Mouse (Mus musculus) right cerebral cortex, adult 18-20 months (tissue): Measurements from ENCODE around the gene Tcte1.

Source experiments
- DNase-seq: peaks from one replicate; pipeline ENCODE4 v3.0.0; 2022; ENCODE audit warnings: mixed read lengths

Gene Tcte1

GRCm38 (mm10) chr17:45515204-45515726 lies 8.0 kb upstream of the Tcte1 start:
- DNase-seq = no peak

GRCm38 (mm10) chr17:45515806-45516205 lies 7.4 kb upstream of the Tcte1 start:
- DNase-seq = no peak

- peak; percentile 78 for DNase-seq
Measured at GRCm38 (mm10) chr17:45516488-45516887, 6.7 kb upstream of the Tcte1 start.

- no peak for DNase-seq
Measured at GRCm38 (mm10) chr17:45517135-45517534, 6.1 kb upstream of the Tcte1 start.

- no peak for DNase-seq
Measured at GRCm38 (mm10) chr17:45517549-45518215, 5.6 kb upstream of the Tcte1 start.

DNA sequence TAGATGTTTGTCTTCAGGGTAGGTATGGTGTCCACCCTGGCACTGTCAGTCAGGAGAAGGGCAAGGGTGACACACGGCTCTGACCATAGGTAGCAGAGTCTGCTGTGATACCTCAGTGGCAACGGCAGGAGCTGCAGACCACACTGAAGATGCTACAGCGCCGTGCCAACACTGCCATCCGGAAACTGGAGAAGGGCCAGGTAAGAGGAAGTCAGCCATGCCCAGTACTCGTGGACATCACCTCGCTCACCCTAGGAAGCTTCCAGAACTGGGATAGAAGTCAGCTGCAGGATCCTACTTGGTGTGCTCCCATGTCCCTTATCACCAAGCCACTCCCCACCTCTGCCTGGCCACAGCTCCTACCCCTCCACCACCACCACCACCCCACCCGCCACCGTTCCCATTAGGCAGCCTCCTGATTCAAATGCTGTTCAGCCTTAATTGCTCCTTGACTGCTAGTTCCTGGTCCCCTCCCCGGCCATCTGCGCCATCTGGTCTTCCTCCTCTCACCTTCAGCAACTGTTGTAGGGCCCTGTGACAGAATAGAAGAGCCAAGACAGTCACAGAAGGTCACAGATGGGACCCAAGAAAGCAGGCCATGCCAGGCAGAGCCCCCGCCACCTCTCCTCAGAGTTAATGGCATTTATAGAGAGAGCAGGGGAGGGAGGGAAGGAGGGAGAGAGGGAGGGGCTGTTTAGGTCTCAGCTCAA lies 4.3 kb upstream of the Tcte1 start:
- no peak for DNase-seq

- DNase-seq = no peak
Measured at GRCm38 (mm10) chr17:45520136-45520535, 3.1 kb upstream of the Tcte1 start.

GRCm38 (mm10) chr17:45524961-45525360 lies 1.7 kb downstream of the Tcte1 start:
- no peak for DNase-seq

- no peak for DNase-seq
Measured at GRCm38 (mm10) chr17:45526571-45526970, 3.3 kb downstream of the Tcte1 start.

DNA sequence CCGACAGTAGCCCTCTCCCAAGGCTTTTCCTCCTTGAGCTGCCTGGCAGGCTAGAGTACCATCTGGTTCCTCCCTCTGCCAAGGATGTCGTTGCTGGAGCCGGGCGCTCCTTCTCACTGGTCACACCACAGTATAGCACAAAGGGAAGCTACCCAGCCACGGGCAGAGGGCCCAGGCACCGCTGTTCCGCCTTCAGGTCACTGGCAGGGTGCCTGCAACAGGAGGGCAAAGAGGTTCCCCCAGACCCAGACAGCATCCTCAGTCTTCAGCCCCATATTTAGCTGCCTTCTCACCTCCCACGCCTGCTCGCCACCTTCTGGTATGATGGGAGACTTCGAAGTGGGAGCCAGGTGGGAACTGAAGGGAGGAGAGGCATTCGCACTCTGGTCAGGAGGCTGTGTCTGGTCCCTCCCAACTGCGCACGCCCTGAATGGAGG lies 7.1 kb downstream of the Tcte1 start:
- DNase-seq = peak; percentile 86

DNA sequence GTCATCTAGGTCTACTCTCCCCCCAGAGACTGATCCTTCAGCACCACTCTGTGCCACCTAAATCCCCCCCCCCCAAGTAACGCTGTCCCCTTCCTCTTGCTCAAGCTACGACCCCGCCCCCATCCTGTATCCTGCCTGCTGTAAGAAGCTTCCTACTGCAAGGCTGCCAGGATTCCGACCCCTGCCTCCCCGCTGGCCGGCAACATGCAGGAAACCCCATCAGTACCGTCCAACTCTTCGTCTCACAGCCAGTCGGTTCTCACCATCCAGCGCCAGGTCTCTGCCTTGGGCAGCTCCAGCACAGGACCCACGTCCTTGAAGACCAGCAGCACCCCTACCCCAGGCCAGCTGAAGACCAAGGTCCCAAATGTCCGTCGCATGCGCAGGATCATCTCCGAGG lies 9.7 kb downstream of the Tcte1 start:
- DNase-seq = no peak

DNA sequence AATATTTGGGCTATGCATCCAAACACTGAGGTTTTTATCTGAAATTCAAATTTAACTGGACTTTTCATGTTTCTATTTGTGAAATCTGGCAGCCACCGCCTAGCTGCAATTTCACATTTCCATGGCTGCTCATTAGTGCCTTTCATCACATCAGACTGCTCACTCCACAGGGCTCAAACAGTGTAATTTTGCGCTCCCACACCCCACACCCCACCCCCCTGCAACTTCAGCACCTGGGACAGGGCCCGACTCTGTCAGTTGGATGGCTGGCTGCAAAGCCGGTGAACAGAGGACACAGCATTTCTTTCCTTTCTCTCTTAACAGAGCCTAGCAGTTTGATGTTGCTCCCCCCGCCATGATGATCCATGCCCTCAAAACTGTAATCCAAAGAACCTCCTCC lies 13.0 kb downstream of the Tcte1 start:
- no peak for DNase-seq

DNA sequence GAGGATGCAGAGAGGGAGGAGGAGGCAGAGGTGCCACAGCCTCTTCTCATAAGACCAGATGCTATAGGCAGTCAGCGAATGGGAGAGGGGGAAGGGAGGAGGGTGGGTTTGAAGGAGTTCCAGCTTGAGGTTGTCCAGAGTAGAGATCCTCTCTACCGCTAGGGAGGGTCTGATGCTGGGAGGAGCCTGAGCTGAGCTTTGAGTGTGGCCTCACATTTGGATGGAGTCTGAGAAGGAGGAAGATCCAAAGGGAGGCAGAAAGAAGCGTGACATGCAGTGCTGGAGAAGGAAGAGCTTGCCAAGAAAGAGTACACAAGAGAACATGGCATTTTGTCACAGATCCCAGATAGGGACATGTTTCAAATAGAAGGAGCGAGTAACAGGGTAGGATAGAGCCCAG lies 15.2 kb downstream of the Tcte1 start:
- DNase-seq = peak; percentile 45

DNA sequence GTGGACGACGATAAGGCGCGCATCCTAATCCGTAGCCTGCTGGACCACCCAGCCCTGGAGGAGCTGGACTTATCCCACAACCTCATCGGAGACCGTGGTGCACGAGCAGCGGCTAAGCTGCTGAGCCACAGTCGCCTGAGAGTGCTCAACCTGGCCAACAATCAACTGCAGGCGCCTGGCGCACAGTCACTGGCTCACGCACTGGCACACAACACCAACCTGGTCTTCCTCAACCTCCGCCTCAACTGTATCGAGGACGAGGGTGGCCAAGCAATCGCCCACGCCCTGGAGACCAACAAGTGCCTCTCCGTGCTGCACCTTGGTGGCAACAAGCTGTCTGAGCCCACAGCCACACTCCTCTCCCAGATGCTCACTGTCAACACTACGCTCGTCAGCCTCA lies 16.4 kb downstream of the Tcte1 start:
- peak; percentile 60 for DNase-seq

DNA sequence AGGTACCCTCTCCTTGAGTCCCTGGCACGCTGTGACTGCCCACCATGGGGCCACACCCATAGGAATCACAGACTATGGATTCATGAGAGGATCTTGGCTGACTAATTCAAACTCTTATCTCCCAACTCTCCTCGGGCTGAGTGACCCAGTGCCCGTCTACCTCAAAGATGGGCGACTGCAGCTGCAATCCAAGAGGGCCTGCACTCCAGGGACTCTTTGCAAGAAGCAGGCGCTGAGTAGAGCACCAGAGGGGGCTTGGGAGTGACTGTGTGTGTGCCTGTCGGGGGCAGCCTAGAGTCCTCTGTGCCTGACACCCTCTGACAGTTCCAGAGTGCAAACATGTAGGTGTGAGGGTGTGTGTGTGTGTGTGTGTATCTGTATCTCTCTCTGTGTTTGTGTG lies 18.9 kb downstream of the Tcte1 start:
- no peak for DNase-seq

DNA sequence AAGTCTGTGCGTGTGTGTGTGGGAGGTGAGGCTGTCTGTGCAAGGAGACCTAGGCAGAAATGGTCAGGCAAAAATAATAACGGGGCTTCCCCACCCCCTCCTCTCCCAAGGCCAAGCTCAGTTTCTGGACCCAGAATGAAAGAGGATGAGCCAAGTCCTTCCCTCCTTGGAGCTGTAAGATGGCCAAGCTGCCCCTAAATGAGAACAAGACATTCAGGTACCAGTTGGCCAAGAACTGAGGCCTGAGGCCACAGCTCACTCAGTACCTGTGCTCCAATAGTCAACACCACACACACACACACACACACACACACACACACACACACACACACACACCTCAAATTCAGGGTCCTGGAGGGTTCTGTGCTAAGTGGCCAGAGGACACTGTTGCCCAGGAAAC lies 19.5 kb downstream of the Tcte1 start:
- no peak for DNase-seq

GRCm38 (mm10) chr17:45543115-45543514 lies 19.9 kb downstream of the Tcte1 start:
- DNase-seq = no peak

GRCm38 (mm10) chr17:45544001-45544872 lies 21.0 kb downstream of the Tcte1 start:
- no peak for DNase-seq

DNA sequence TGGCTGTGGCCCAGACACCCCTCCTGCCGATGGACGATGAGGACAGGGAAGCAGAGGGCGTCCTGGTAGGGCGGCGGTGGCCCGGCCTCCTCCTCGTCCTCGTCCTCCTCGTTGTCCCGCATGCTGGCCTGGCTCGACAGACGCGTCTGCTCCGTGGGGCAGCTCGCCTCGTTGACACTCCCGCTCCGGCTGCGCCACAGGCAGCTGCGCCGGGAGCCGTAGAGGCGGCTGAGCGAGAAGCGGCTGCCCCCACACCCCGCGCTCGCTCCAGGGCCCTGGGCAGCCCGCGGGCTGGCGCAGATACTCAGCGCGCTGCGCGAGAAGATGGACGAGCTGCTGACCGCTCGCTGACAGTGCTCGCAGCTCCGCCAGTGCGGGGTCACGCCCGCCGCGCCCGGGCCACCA lies 21.6 kb downstream of the Tcte1 start:
- peak; percentile 33 for DNase-seq

GRCm38 (mm10) chr17:45545278-45545961 lies 22.2 kb downstream of the Tcte1 start:
- DNase-seq = no peak

- DNase-seq = no peak
Measured at GRCm38 (mm10) chr17:45546941-45547340, 23.7 kb downstream of the Tcte1 start.

GRCm38 (mm10) chr17:45547461-45548190 lies 24.4 kb downstream of the Tcte1 start:
- no peak for DNase-seq
